Comparison of ENCODE assay signal across 20 mouse cellular contexts in genomic region chr17:35028315-35028714, GRCm38 (mm10). TPM values are rescaled to one million over a fixed set of nuclear protein-coding genes. Genes with fewer than 3 reads are reported as not detected.
DNase-seq lines count a peak whose midpoint lies in the region; ATAC-seq and TF ChIP-seq lines count a peak whose summit lies in the region.
"Had no signal": no experiment of that assay in that cellular context is flagged by ENCODE, and none has a peak within 500 bp of the region (broad histone marks: within the 10 kb centered on the region; RNA-seq: fewer than 3 reads in every experiment).

No protein-coding gene starts in this region.

- H3K4me2 ChIP-seq in forebrain, embryonic 15.5 days (replicated peaks), result no peak overlapping the region
- no peak overlapping the region for H3K4me2 ChIP-seq in forebrain, postnatal 0 days (ENCODE audit: low read depth)
- no peak overlapping the region for H3K4me2 ChIP-seq in intestine, embryonic 15.5 days (replicated peaks)
- no peak overlapping the region for H3K4me2 ChIP-seq in intestine, postnatal 0 days (replicated peaks; ENCODE audit: low read depth)
- H3K4me2 ChIP-seq: midbrain, embryonic 11.5 days; neural tube, embryonic 12.5 days had no signal

- ATAC-seq in forebrain, embryonic 15.5 days (replicated peaks), result no peak
- no peak for ATAC-seq in forebrain, postnatal 0 days
- no peak for ATAC-seq in intestine, embryonic 15.5 days
- no peak for ATAC-seq in intestine, postnatal 0 days
- ATAC-seq in G1E (ENCODE audit: extremely low read depth, insufficient number of reproducible peaks, low FRiP score, poor library complexity, severe bottlenecking), result peak; percentile 16; the same call in 1 of the 2 replicates

- DNase-seq in forebrain, postnatal 0 days, result no peak
- DNase-seq in 416B (ENCODE audit: low read depth) (peak; percentile 36), G1E (ENCODE audit: low spot score) (no peak)
- DNase-seq in kidney, postnatal 4 days, result no peak
- DNase-seq: adrenal gland, postnatal 25 days; cerebellum, adult 9-10 months; gastrocnemius, postnatal 14 days; kidney, adult 2 months; left cerebral cortex, postnatal 4 days; lung, adult 18-20 months; lung, postnatal 10 days; retina, postnatal 1 day; right cerebral cortex, postnatal 25 days had no signal

- H3K36me3 ChIP-seq in forebrain, embryonic 15.5 days, result no peaks in the 10 kb centered on the region
- no peaks in the 10 kb centered on the region for H3K36me3 ChIP-seq in forebrain, postnatal 0 days (ENCODE audit: insufficient read depth)
- H3K36me3 ChIP-seq in intestine, embryonic 15.5 days, result no peaks in the 10 kb centered on the region
- no peaks in the 10 kb centered on the region for H3K36me3 ChIP-seq in intestine, postnatal 0 days (ENCODE audit: control insufficient read depth, insufficient read depth)
- peaks cover 63% of the 10 kb centered on the region for H3K36me3 ChIP-seq in G1E (replicated peaks)
- H3K36me3 ChIP-seq: neural tube, embryonic 12.5 days had no signal

- 82% methylated on average over 2 of the region's 2 CpGs for WGBS in forebrain, embryonic 15.5 days
- 73% methylated on average over 2 of the region's 2 CpGs for WGBS in forebrain, postnatal 0 days
- WGBS in intestine, embryonic 15.5 days, result 65% methylated on average over 2 of the region's 2 CpGs
- WGBS in intestine, postnatal 0 days, result 67% methylated on average over 2 of the region's 2 CpGs

- H3K27me3 ChIP-seq in forebrain, embryonic 15.5 days, result no peaks in the 10 kb centered on the region
- no peaks in the 10 kb centered on the region for H3K27me3 ChIP-seq in forebrain, postnatal 0 days (ENCODE audit: insufficient read depth, low read length)
- no peaks in the 10 kb centered on the region for H3K27me3 ChIP-seq in intestine, embryonic 15.5 days (replicated peaks)
- H3K27me3 ChIP-seq in intestine, postnatal 0 days (replicated peaks; ENCODE audit: control insufficient read depth, insufficient read depth, low read length), result no peaks in the 10 kb centered on the region
- H3K27me3 ChIP-seq in G1E (ENCODE audit: insufficient read depth, low read length), result no peaks in the 10 kb centered on the region
- H3K27me3 ChIP-seq: neural tube, embryonic 12.5 days had no signal

- TF ChIP-seq CTCF in forebrain, postnatal 0 days (IDR thresholded peaks at IDR 0.05; ENCODE audit: low read depth), result no peak
- TF ChIP-seq CTCF in intestine, postnatal 0 days (IDR thresholded peaks at IDR 0.05; ENCODE audit: low read depth), result no peak
- TF ChIP-seq CTCF in G1E (IDR thresholded peaks at IDR 0.05; ENCODE audit: low read depth, low read length), result no peak

- H3K4me3 ChIP-seq in forebrain, embryonic 15.5 days, result no peak overlapping the region
- H3K4me3 ChIP-seq in forebrain, postnatal 0 days (ENCODE audit: low read depth, low read length), result no peak overlapping the region
- no peak overlapping the region for H3K4me3 ChIP-seq in intestine, embryonic 15.5 days (replicated peaks)
- no peak overlapping the region for H3K4me3 ChIP-seq in intestine, postnatal 0 days (ENCODE audit: low read depth, low read length)
- peak overlapping the region; percentile 11; the same call in 1 of the 2 replicates for H3K4me3 ChIP-seq in G1E (ENCODE audit: low read depth, low read length)
- H3K4me3 ChIP-seq: neural tube, embryonic 12.5 days had no signal

- H3K4me1 ChIP-seq in forebrain, embryonic 15.5 days, result peaks cover 29% of the 10 kb centered on the region
- H3K4me1 ChIP-seq in forebrain, postnatal 0 days (ENCODE audit: insufficient read depth), result no peaks in the 10 kb centered on the region
- peaks cover 46% of the 10 kb centered on the region for H3K4me1 ChIP-seq in intestine, embryonic 15.5 days (replicated peaks)
- H3K4me1 ChIP-seq in intestine, postnatal 0 days (replicated peaks; ENCODE audit: control insufficient read depth, insufficient read depth, low read length), result no peaks in the 10 kb centered on the region; the same call in 1 of the 2 replicates
- H3K4me1 ChIP-seq in G1E (ENCODE audit: insufficient read depth, low read depth, low read length), result peaks cover 98% of the 10 kb centered on the region

- no peaks in the 10 kb centered on the region for H3K9me3 ChIP-seq in forebrain, embryonic 15.5 days
- H3K9me3 ChIP-seq in forebrain, postnatal 0 days (ENCODE audit: low read length), result no peaks in the 10 kb centered on the region
- no peaks in the 10 kb centered on the region for H3K9me3 ChIP-seq in intestine, embryonic 15.5 days
- H3K9me3 ChIP-seq in intestine, postnatal 0 days (ENCODE audit: control insufficient read depth), result no peaks in the 10 kb centered on the region
- H3K9me3 ChIP-seq in G1E (replicated peaks), result no peaks in the 10 kb centered on the region
- H3K9me3 ChIP-seq: neural tube, embryonic 12.5 days had no signal

- 0 out of 2 replicates have a peak overlapping the region, but pooled peaks have one; percentile 66 for H3K27ac ChIP-seq in forebrain, embryonic 15.5 days (replicated peaks)
- H3K27ac ChIP-seq in forebrain, postnatal 0 days (ENCODE audit: low read depth, low read length), result no peak overlapping the region
- 0 out of 2 replicates have a peak overlapping the region, but pooled peaks have one; percentile 25 for H3K27ac ChIP-seq in intestine, embryonic 15.5 days
- H3K27ac ChIP-seq in intestine, postnatal 0 days (ENCODE audit: low read depth, low read length), result no peak overlapping the region
- H3K27ac ChIP-seq: kidney, postnatal 0 days; neural tube, embryonic 12.5 days had no signal

- H3K9ac ChIP-seq in forebrain, embryonic 15.5 days (replicated peaks), result 0 out of 2 replicates have a peak overlapping the region, but pooled peaks have one; percentile 3
- H3K9ac ChIP-seq in forebrain, postnatal 0 days, result no peak overlapping the region
- no peak overlapping the region for H3K9ac ChIP-seq in intestine, embryonic 15.5 days
- no peak overlapping the region for H3K9ac ChIP-seq in intestine, postnatal 0 days (ENCODE audit: low read depth, low read length)
- H3K9ac ChIP-seq: neural tube, embryonic 12.5 days had no signal

RNA-seq across cellular contexts. Expression of gene Sapcd1, which starts 0.5 kb away (rescaled TPM):
- polyA plus RNA-seq in forebrain, embryonic 15.5 days (2015; fragmentation: Nextera tagmentation; extraction: Ambion mirVana), result 5.8 and 5.9 TPM in 2 replicates
- 2.2 and 2.7 TPM in 2 replicates for total RNA-seq in forebrain, postnatal 0 days (2014; rRNA removed)
- 1.6 TPM in 2 replicates for polyA plus RNA-seq in forebrain, postnatal 0 days (2015; fragmentation: Nextera tagmentation; extraction: Ambion mirVana)
- polyA plus RNA-seq in intestine, embryonic 15.5 days (2015; fragmentation: Nextera tagmentation; extraction: Ambion mirVana), result 11.4 and 13.5 TPM in 2 replicates
- polyA plus RNA-seq in intestine, postnatal 0 days (2015; fragmentation: Nextera tagmentation; extraction: Ambion mirVana), result 3.2 and 4.6 TPM in 2 replicates
- total RNA-seq in G1E (2014; fragmentation: Nextera tagmentation), result 35.3 and 35.5 TPM in 2 replicates
- total RNA-seq in G1E (2017), result 156 and 206 TPM in 2 replicates
- 90.0 and 101 TPM in 2 replicates for polyA plus RNA-seq in G1E (2012)
- total RNA-seq: heart, postnatal 25 days had no signal

RNA-seq across cellular contexts. Expression of gene Vwa7, which starts 11.9 kb away (rescaled TPM):
- polyA plus RNA-seq in forebrain, embryonic 15.5 days (2015; fragmentation: Nextera tagmentation; extraction: Ambion mirVana), result 0.14 and 0.28 TPM in 2 replicates
- 0.14 and 0.31 TPM in 2 replicates for total RNA-seq in forebrain, postnatal 0 days (2014; rRNA removed)
- 0.08 TPM in 1 of 2 replicates, not detected in the other for polyA plus RNA-seq in forebrain, postnatal 0 days (2015; fragmentation: Nextera tagmentation; extraction: Ambion mirVana)
- polyA plus RNA-seq in intestine, embryonic 15.5 days (2015; fragmentation: Nextera tagmentation; extraction: Ambion mirVana), result 0.21 and 0.35 TPM in 2 replicates
- polyA plus RNA-seq in intestine, postnatal 0 days (2015; fragmentation: Nextera tagmentation; extraction: Ambion mirVana), result 0.12 and 0.20 TPM in 2 replicates
- total RNA-seq in G1E (2014; fragmentation: Nextera tagmentation) (0.53 and 0.60 TPM in 2 replicates), G1E (2017) (3.5 TPM in 2 replicates)
- polyA plus RNA-seq in G1E (2012), result 1.5 TPM in 2 replicates

RNA-seq across cellular contexts. Expression of gene Msh5, which starts 18.2 kb away (rescaled TPM):
- polyA plus RNA-seq in forebrain, embryonic 15.5 days (2015; fragmentation: Nextera tagmentation; extraction: Ambion mirVana), result 2.8 and 3.2 TPM in 2 replicates
- 1.3 and 2.2 TPM in 2 replicates for total RNA-seq in forebrain, postnatal 0 days (2014; rRNA removed)
- polyA plus RNA-seq in forebrain, postnatal 0 days (2015; fragmentation: Nextera tagmentation; extraction: Ambion mirVana), result 1.1 and 1.3 TPM in 2 replicates
- polyA plus RNA-seq in intestine, embryonic 15.5 days (2015; fragmentation: Nextera tagmentation; extraction: Ambion mirVana), result 3.0 and 3.1 TPM in 2 replicates
- 1.4 and 3.0 TPM in 2 replicates for polyA plus RNA-seq in intestine, postnatal 0 days (2015; fragmentation: Nextera tagmentation; extraction: Ambion mirVana)
- 41.7 and 45.5 TPM in 2 replicates for total RNA-seq in G1E (2014; fragmentation: Nextera tagmentation)
- 11.8 and 12.4 TPM in 2 replicates for total RNA-seq in G1E (2017)
- 11.3 and 11.5 TPM in 2 replicates for polyA plus RNA-seq in G1E (2012)

RNA-seq across cellular contexts. Expression of gene Clic1, which starts 21.5 kb away (rescaled TPM):
- polyA plus RNA-seq in forebrain, embryonic 15.5 days (2015; fragmentation: Nextera tagmentation; extraction: Ambion mirVana), result 98.4 and 100 TPM in 2 replicates
- total RNA-seq in forebrain, postnatal 0 days (2014; rRNA removed), result 26.8 and 29.3 TPM in 2 replicates
- polyA plus RNA-seq in forebrain, postnatal 0 days (2015; fragmentation: Nextera tagmentation; extraction: Ambion mirVana), result 47.9 and 50.5 TPM in 2 replicates
- polyA plus RNA-seq in intestine, embryonic 15.5 days (2015; fragmentation: Nextera tagmentation; extraction: Ambion mirVana), result 385 and 387 TPM in 2 replicates
- 290 and 312 TPM in 2 replicates for polyA plus RNA-seq in intestine, postnatal 0 days (2015; fragmentation: Nextera tagmentation; extraction: Ambion mirVana)
- total RNA-seq in G1E (2014; fragmentation: Nextera tagmentation) (211 and 218 TPM in 2 replicates), G1E (2017) (562 and 724 TPM in 2 replicates)
- polyA plus RNA-seq in G1E (2012), result 233 and 258 TPM in 2 replicates

RNA-seq across cellular contexts. Expression of gene Vars, which starts 27.5 kb away (rescaled TPM):
- 82.9 and 88.6 TPM in 2 replicates for polyA plus RNA-seq in forebrain, embryonic 15.5 days (2015; fragmentation: Nextera tagmentation; extraction: Ambion mirVana)
- total RNA-seq in forebrain, postnatal 0 days (2014; rRNA removed), result 84.4 and 93.4 TPM in 2 replicates
- 36.7 and 45.4 TPM in 2 replicates for polyA plus RNA-seq in forebrain, postnatal 0 days (2015; fragmentation: Nextera tagmentation; extraction: Ambion mirVana)
- polyA plus RNA-seq in intestine, embryonic 15.5 days (2015; fragmentation: Nextera tagmentation; extraction: Ambion mirVana), result 117 and 141 TPM in 2 replicates
- polyA plus RNA-seq in intestine, postnatal 0 days (2015; fragmentation: Nextera tagmentation; extraction: Ambion mirVana), result 74.0 and 84.2 TPM in 2 replicates
- total RNA-seq in G1E (2014; fragmentation: Nextera tagmentation) (262 and 289 TPM in 2 replicates), G1E (2017) (99.3 and 130 TPM in 2 replicates)
- polyA plus RNA-seq in G1E (2012), result 1,339 and 1,437 TPM in 2 replicates

Comparison
In these comparisons a context has a peak if more than half of its experiments do, and no peak if none do; other contexts are left out.
1. H3K27ac ChIP-seq: peak in forebrain, embryonic 15.5 days (single experiment) and intestine, embryonic 15.5 days (single experiment); none in forebrain, postnatal 0 days (single experiment) and intestine, postnatal 0 days (single experiment).